Mouse (Mus musculus) intestine, postnatal 0 days (tissue): ENCODE data around the gene Sept5. TPM values are rescaled to one million over a fixed set of nuclear protein-coding genes. Genes with fewer than 3 reads are reported as not detected.

Experiments
- ATAC-seq: fragments of 200-750 bp; cut with Nextera tagmentation; 2 replicates; pipeline ENCODE4 v1.8.0; 2017; ENCODE audit warnings: mild to moderate bottlenecking, moderate TSS enrichment, moderate library complexity
- H3K27ac ChIP-seq: fragments of 300-500 bp; sonication (generic); 2 replicates; pipeline ENCODE4 v1.5.1; 2014; ENCODE audit warnings: mild to moderate bottlenecking, low read depth, low read length, moderate library complexity
- H3K27me3 ChIP-seq: fragments of 300-500 bp; sonication (generic); replicated peaks from 2 replicates; pipeline ENCODE4 v1.6.1; 2014; ENCODE audit warnings: low read length, mixed read lengths; ENCODE audit not compliant: control insufficient read depth, insufficient read depth
- H3K36me3 ChIP-seq: fragments of 300-500 bp; sonication (generic); 2 replicates; pipeline ENCODE4 v1.6.1; 2014; ENCODE audit warnings: mild to moderate bottlenecking, moderate library complexity; ENCODE audit not compliant: control insufficient read depth, insufficient read depth
- H3K4me1 ChIP-seq: fragments of 300-500 bp; sonication (generic); replicated peaks from 2 replicates; pipeline ENCODE4 v1.6.1; 2014; ENCODE audit warnings: antibody characterized with exemption, low read length, mixed read lengths; ENCODE audit not compliant: control insufficient read depth, insufficient read depth
- H3K4me2 ChIP-seq: fragments of 300-500 bp; sonication (generic); replicated peaks from 2 replicates; pipeline ENCODE4 v1.6.1; 2014; ENCODE audit warnings: low read depth, mild to moderate bottlenecking, moderate library complexity
- H3K4me3 ChIP-seq: fragments of 300-500 bp; sonication (generic); 2 replicates; pipeline ENCODE4 v1.5.1; 2014; ENCODE audit warnings: low read depth, low read length
- H3K9ac ChIP-seq: fragments of 300-500 bp; sonication (generic); 2 replicates; pipeline ENCODE4 v1.6.1; 2014; ENCODE audit warnings: mild to moderate bottlenecking, low read depth, low read length
- H3K9me3 ChIP-seq: fragments of 300-500 bp; sonication (generic); 2 replicates; pipeline ENCODE4 v1.6.1; 2016; ENCODE audit warnings: mixed run types; ENCODE audit not compliant: control insufficient read depth
- CTCF ChIP-seq: sonication (generic); IDR thresholded peaks from 2 replicates; pipeline ENCODE4 v1.5.1; 2016; ENCODE audit warnings: low read depth, mild to moderate bottlenecking, control low read depth, antibody characterized with exemption, moderate library complexity
- WGBS: fragments of 180-500 bp; shearing (Covaris S2); extraction: QIAGEN DNeasy Blood & Tissue Kit; methylation state at CpG from one replicate; pipeline ENCODE4 v1.1.7; 2014; 5-methylcytosine and 5-hydroxymethylcytosine counted together
- polyA plus RNA-seq: library from polyadenylated mRNA; unstranded; fragments of >200 nt; fragmentation: Nextera tagmentation; extraction: Ambion mirVana; gene quantifications from 2 replicates; pipeline ENCODE4 v1.2.1, GENCODE M21; 2015

Sept5 gene
- polyA plus RNA-seq, 1 experiment from 2014 or later, result 24.7 TPM

DNA sequence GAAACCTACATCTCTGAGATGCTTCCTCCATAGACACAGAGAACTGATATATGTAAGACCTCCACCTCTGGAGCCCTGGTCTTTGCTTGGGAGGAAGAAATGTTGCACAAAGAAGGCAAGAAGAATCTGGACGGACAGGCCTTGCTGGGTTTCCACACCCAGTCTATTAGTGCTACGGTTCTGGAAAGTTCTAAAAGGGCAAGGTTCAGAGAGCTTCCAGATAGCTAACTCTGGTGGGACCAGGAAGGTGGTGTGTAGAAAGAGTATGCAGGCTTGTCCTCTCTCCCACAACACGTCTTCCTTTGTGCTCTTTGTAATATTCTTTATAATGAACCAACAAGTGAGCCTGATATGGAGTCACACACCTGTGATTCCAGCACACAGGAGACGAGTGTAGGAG, 28.8 kb upstream of the Sept5 start:
- no peak overlapping the region for H3K4me3 ChIP-seq
- 33% methylated on average over 4 of the region's 4 CpGs for WGBS
- peak; percentile 57 for ATAC-seq
- H3K4me1 ChIP-seq, result peaks cover 2% of the 10 kb centered on the region; the same call in 1 of the 2 replicates
- 0 out of 2 replicates have a peak overlapping the region, but pooled peaks have one; percentile 5 for H3K27ac ChIP-seq
- H3K36me3 ChIP-seq, result no peaks in the 10 kb centered on the region
- H3K9me3 ChIP-seq, result no peaks in the 10 kb centered on the region
- no peak overlapping the region for H3K4me2 ChIP-seq
- TF ChIP-seq CTCF, result no peak
- H3K27me3 ChIP-seq, result no peaks in the 10 kb centered on the region
- H3K9ac ChIP-seq, result no peak overlapping the region

GRCm38 (mm10) chr16:18655372-18656098, 25.8 kb upstream of the Sept5 start:
- no peak overlapping the region for H3K9ac ChIP-seq
- H3K4me2 ChIP-seq, result no peak overlapping the region
- no peak overlapping the region for H3K27ac ChIP-seq
- ATAC-seq, result no peak
- TF ChIP-seq CTCF, result no peak
- H3K4me1 ChIP-seq, result peaks cover 2% of the 10 kb centered on the region; the same call in 1 of the 2 replicates
- H3K27me3 ChIP-seq, result no peaks in the 10 kb centered on the region
- no peak overlapping the region for H3K4me3 ChIP-seq
- H3K36me3 ChIP-seq, result no peaks in the 10 kb centered on the region
- WGBS, result 67% methylated on average over 5 of the region's 5 CpGs
- H3K9me3 ChIP-seq, result no peaks in the 10 kb centered on the region

DNA sequence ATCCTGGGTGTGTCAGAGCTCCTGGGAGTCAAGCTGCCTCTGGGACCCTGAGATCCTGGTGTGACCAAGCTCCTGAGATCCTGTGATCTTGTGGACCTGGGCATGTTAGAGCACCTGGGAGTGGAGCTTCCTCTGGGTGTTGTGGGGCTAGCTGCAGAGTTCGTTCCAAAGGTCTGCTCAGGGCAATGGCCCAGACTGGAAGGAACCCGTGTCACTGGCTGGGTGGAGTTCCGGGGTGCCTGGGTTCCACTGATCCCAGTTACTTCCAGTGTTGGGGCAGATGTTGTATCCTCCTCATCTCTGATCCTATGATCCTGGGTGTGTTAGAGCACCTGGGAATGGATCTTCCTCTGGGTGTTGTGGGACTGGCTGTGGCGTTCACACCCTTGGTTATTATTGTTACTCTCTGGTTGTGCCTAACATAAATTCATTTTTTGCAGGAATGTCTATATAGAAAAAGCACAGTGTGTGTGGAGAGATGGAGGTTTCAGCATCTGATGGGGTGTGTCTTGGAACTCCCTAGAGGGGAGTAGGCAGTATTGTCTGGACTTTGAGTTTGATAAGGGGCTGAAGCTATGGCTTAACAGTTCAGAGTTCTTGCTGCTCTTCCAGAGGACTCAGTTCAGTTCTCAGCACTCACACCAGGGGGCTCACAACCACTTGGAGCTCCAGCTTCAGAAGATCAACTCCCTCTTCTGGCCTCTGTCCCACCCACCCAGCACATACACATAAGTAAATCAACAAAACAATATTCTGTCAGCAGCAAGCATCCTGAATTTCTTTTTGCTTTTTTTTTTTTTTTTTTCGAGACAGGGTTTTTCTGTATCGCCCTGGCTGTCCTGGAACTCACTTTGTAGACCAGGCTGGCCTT, 23.8 kb upstream of the Sept5 start:
- Histone ChIP-seq H3K9me3 (no peaks in the 10 kb centered on the region), H3K4me2 (peak overlapping the region; percentile 17; the same call in 1 of the 2 replicates), H3K4me1 (peaks cover 2% of the 10 kb centered on the region; the same call in 1 of the 2 replicates), H3K27me3 (no peaks in the 10 kb centered on the region), H3K36me3 (no peaks in the 10 kb centered on the region), H3K9ac (no peak overlapping the region), H3K4me3 (no peak overlapping the region), H3K27ac (peak overlapping the region; percentile 87)
- 61% methylated on average over 6 of the region's 6 CpGs for WGBS
- peak; percentile 92 for ATAC-seq
- TF ChIP-seq CTCF, result peak; percentile 72

DNA sequence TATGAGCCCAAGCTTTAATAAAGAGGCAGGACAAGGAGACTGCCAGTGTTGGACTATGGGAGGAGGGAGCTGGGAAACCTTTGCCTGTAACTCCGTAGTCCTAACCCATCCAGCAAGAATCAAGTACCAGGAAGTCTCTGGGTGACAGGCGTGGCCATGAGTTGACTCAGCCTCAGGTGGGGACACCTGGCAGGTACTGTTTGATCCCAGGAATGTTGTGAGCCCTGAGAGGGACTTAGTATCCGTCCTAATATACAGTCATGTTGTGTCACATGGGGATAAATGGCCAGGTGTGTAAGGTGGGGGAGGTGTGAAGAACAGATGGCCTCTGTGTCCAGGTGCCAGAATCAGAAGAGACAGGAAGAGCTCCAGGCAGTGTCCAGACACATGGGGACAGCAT, 19.4 kb upstream of the Sept5 start:
- peak; percentile 84 for ATAC-seq
- Histone ChIP-seq H3K4me3 (no peak overlapping the region), H3K27me3 (no peaks in the 10 kb centered on the region), H3K4me2 (no peak overlapping the region; the same call in 1 of the 2 replicates), H3K27ac (peak overlapping the region; percentile 66), H3K4me1 (peaks cover under 1% of the 10 kb centered on the region; the same call in 1 of the 2 replicates), H3K36me3 (no peaks in the 10 kb centered on the region), H3K9ac (no peak overlapping the region), H3K9me3 (no peaks in the 10 kb centered on the region)
- WGBS, result 38% methylated on average over 3 of the region's 3 CpGs
- TF ChIP-seq CTCF, result no peak

- Histone ChIP-seq H3K36me3 (no peaks in the 10 kb centered on the region), H3K4me2 (no peak overlapping the region), H3K27ac (no peak overlapping the region), H3K27me3 (no peaks in the 10 kb centered on the region), H3K9me3 (no peaks in the 10 kb centered on the region), H3K9ac (no peak overlapping the region), H3K4me3 (no peak overlapping the region), H3K4me1 (no peaks in the 10 kb centered on the region)
- no peak for ATAC-seq
- 49% methylated on average over 6 of the region's 6 CpGs for WGBS
- no peak for TF ChIP-seq CTCF
Observed at GRCm38 (mm10) chr16:18645329-18645728, 15.6 kb upstream of the Sept5 start.

DNA sequence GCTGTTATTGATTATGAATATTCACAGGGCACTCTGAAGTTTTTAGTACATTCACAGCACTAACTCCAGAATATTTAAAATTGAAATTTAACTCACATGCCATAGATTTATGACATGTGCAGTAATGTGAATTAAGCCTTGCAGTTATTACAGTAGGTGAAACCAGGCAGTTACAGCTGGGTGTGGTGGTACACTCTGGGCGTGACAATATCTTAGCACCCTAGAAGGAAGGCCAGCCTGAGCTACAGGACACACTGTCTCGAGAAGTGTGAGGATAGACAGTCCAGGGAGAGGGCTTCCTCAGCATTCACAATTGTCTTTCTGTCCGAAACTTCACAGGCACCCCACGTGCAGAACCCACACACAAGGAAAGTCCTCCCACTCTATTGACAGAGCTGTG, 14.7 kb upstream of the Sept5 start:
- ATAC-seq, result no peak
- TF ChIP-seq CTCF, result no peak
- no peaks in the 10 kb centered on the region for H3K36me3 ChIP-seq
- H3K27me3 ChIP-seq, result no peaks in the 10 kb centered on the region
- no peak overlapping the region for H3K4me3 ChIP-seq
- no peak overlapping the region for H3K4me2 ChIP-seq
- H3K9me3 ChIP-seq, result no peaks in the 10 kb centered on the region
- no peaks in the 10 kb centered on the region for H3K4me1 ChIP-seq
- H3K27ac ChIP-seq, result no peak overlapping the region
- 40% methylated on average over 4 of the region's 4 CpGs for WGBS
- no peak overlapping the region for H3K9ac ChIP-seq
